Mouse (Mus musculus) heart, adult 2 months (tissue): ENCODE results near the gene Plk3.

ENCODE experiments used
- CTCF ChIP-seq: fragments of 200-600 bp; IDR thresholded peaks from 2 replicates; pipeline ENCODE4 v1.8.1; 2022; ENCODE audit warnings: antibody characterized with exemption, mild to moderate bottlenecking, moderate library complexity
- EP300 ChIP-seq: fragments of 200-500 bp; IDR thresholded peaks from 2 replicates; pipeline ENCODE4 v1.6.1; 2011; ENCODE audit warnings: low read depth, low read length, control low read depth; ENCODE audit not compliant: insufficient read depth

DNA sequence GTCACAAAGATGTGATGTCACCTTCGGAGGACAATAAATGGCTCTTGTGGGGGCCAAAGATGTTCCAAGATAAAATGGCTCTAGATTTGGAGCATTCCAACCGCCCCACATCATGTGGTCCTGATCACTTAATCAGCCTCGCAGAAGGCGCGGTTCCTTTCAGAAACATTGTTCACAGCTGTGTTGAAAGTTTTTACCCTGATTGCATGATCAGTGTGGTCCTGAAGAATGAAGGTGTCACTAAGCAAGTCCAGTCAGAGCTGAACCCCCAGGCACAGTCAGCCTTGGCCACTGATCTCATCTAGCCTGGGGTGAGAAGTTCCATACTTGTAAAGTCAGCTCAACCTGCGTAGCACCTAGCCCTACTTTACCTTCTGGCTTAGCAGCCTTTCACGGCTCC is 15.8 kb downstream of the Plk3 start:
- TF ChIP-seq CTCF (no peak), EP300 (no peak)
